Mouse (Mus musculus) forebrain, embryonic 11.5 days (tissue): ENCODE data around the gene Insig1. TPM values are rescaled to one million over a fixed set of nuclear protein-coding genes. Genes with fewer than 3 reads are reported as not detected.

Experiments used
- ATAC-seq: fragments of 200-750 bp; cut with Nextera tagmentation; replicated peaks from 2 replicates; pipeline ENCODE4 v1.8.0; 2017; ENCODE audit warnings: moderate TSS enrichment; ENCODE audit not compliant: low FRiP score
- DNase-seq: peaks from one replicate; pipeline ENCODE4 v3.0.0-alpha.2; 2017; ENCODE audit warnings: low spot score
- H3K27ac ChIP-seq: fragments of 300-500 bp; sonication (generic); 2 replicates; pipeline ENCODE4 v1.5.1; 2014; ENCODE audit warnings: low read depth, low read length
- H3K27me3 ChIP-seq: fragments of 300-500 bp; sonication (generic); 2 replicates; pipeline ENCODE4 v1.6.1; 2014; ENCODE audit warnings: mild to moderate bottlenecking, low read length, mixed read lengths; ENCODE audit not compliant: control insufficient read depth, insufficient read depth
- H3K36me3 ChIP-seq: fragments of 300-500 bp; sonication (generic); 2 replicates; pipeline ENCODE4 v1.6.1; 2014; ENCODE audit warnings: mild to moderate bottlenecking, low read length, moderate library complexity, mixed read lengths; ENCODE audit not compliant: control insufficient read depth, insufficient read depth
- H3K4me1 ChIP-seq: fragments of 300-500 bp; sonication (generic); replicated peaks from 2 replicates; pipeline ENCODE4 v1.6.1; 2014; ENCODE audit warnings: low read length, mixed read lengths; ENCODE audit not compliant: control insufficient read depth, insufficient read depth
- H3K4me2 ChIP-seq: fragments of 300-500 bp; sonication (generic); 2 replicates; pipeline ENCODE4 v1.6.1; 2014; ENCODE audit warnings: low read depth, mild to moderate bottlenecking, low read length, moderate library complexity, mixed read lengths; ENCODE audit not compliant: severe bottlenecking
- H3K4me3 ChIP-seq: fragments of 300-500 bp; sonication (generic); 2 replicates; pipeline ENCODE4 v1.5.1; 2014; ENCODE audit warnings: low read depth, low read length
- H3K9ac ChIP-seq: fragments of 300-500 bp; sonication (generic); 2 replicates; pipeline ENCODE4 v1.6.1; 2014; ENCODE audit warnings: low read length
- H3K9me3 ChIP-seq: fragments of 300-500 bp; sonication (generic); 2 replicates; pipeline ENCODE4 v1.6.1; 2016; ENCODE audit warnings: low read length, mixed read lengths; ENCODE audit not compliant: control insufficient read depth
- WGBS: fragments of 180-500 bp; shearing (Covaris S2); extraction: QIAGEN DNeasy Blood & Tissue Kit; methylation state at CpG from one replicate; pipeline ENCODE4 v1.1.7; 2014; 5-methylcytosine and 5-hydroxymethylcytosine counted together
- polyA plus RNA-seq: library from polyadenylated mRNA; unstranded; fragments of >200 nt; fragmentation: Nextera tagmentation; extraction: Ambion mirVana; gene quantifications from 2 replicates; pipeline ENCODE4 v1.2.1, GENCODE M21; 2014

Insig1 gene
- polyA plus RNA-seq, 1 experiment from 2014 or later, result 102 TPM

DNA sequence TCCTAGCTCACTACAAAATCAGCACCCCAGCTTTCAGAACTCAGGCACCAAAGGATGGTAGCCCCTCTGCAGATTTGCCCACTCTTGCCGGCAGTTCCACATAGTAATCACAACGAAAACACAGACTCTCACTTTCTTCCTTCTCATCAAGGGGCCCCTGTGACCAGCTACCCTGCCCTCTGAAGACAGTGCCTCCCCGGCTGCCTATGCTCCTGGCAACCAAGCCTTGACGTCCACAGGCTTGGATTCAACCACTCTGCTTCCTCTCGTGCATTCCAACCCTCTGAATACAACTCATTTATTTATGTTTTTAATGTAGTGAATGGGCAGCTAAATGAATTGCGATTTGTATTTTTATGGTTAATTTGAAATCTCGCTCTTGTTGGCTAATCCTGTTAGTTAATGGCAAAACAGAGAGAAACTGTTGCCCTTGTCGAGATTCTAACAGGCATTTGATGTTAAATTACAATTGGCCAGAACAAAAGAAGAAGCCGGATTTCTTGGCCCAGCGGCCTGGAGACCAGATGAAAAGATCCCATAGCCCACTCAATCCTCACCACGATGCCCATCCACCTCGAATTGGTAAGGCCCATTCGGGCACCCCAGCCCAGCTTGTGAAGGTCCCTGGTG is 46.2 kb downstream of the Insig1 start:
- H3K27me3 ChIP-seq, result peaks cover 55% of the 10 kb centered on the region
- H3K36me3 ChIP-seq, result no peaks in the 10 kb centered on the region
- H3K4me1 ChIP-seq, result 0 out of 2 replicates have a peak, but pooled peaks cover 5% of the 10 kb centered on the region
- H3K4me2 ChIP-seq, result no peak overlapping the region
- under 1% methylated on average over 13 of the region's 13 CpGs for WGBS
- H3K4me3 ChIP-seq, result no peak overlapping the region
- H3K9me3 ChIP-seq, result no peaks in the 10 kb centered on the region
- DNase-seq (peak; percentile 41), ATAC-seq (no peak)
- no peak overlapping the region for H3K9ac ChIP-seq
- H3K27ac ChIP-seq, result no peak overlapping the region

DNA sequence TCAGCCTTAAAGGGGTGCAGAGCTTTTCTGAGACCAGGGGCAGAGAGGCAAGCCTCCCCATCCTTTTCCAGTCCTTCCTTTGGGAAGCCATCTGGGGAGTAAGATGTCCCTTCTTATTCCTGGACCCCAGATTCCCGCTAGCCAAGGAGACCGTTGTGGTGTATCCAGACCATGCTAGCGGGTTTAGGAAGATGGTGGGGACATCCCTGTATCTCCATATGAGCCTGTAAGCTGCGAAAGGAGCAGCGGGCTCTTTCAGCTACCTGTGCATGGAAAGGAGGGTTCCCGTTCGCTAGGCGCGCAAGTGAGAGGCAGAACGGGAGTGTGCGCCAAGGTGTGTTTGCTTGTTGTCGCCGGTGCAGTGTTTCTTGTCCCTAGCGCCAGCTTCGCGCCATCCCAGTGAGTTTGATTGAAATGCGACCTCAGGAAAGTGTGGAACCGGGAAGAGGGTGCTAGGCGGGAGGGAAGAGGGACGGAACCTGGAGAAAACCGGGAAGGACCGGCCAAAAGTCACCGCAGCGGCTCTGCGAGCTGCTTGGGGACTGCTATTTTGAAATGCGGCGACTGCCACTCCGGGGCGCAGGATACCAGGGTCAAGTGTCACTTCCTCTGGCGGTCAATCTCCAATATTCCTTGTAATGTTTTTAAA is 46.8 kb downstream of the Insig1 start:
- H3K36me3 ChIP-seq, result no peaks in the 10 kb centered on the region
- WGBS, result under 1% methylated on average over 30 of the region's 30 CpGs
- peak; percentile 52 for DNase-seq
- H3K9ac ChIP-seq, result no peak overlapping the region
- peaks cover 61% of the 10 kb centered on the region for H3K27me3 ChIP-seq
- ATAC-seq, result no peak
- 0 out of 2 replicates have a peak, but pooled peaks cover 5% of the 10 kb centered on the region for H3K4me1 ChIP-seq
- no peak overlapping the region for H3K27ac ChIP-seq
- peak overlapping the region; percentile 9; the same call in 1 of the 2 replicates for H3K4me3 ChIP-seq
- no peaks in the 10 kb centered on the region for H3K9me3 ChIP-seq
- peak overlapping the region; percentile 19; the same call in 1 of the 2 replicates for H3K4me2 ChIP-seq

DNA sequence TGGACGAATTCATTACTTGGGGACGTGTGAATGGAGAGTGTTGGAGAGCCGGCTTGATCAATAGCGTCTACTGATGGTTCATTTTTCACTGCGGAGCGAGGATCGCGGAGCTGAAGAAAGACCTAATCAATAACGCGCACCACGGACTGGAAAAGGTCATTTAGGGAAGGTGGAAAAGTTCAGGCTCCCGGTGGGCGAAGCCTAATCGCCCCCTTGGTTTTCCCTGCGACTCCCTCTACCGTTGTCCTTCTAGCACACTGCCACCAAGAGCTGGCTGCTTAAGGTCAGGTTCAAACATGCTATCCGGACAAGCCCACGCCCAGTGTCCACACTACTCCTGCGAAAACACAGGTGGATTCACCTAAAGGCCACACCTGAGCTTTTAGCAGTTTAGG is 47.4 kb downstream of the Insig1 start:
- no peak for DNase-seq
- Histone ChIP-seq H3K9ac (no peak overlapping the region), H3K27ac (no peak overlapping the region), H3K4me1 (0 out of 2 replicates have a peak, but pooled peaks cover 5% of the 10 kb centered on the region), H3K27me3 (peaks cover 66% of the 10 kb centered on the region), H3K4me3 (peak overlapping the region; percentile 9; the same call in 1 of the 2 replicates), H3K36me3 (no peaks in the 10 kb centered on the region), H3K9me3 (no peaks in the 10 kb centered on the region), H3K4me2 (peak overlapping the region; percentile 19; the same call in 1 of the 2 replicates)
- 1% methylated on average over 19 of the region's 19 CpGs for WGBS
- no peak for ATAC-seq

DNA sequence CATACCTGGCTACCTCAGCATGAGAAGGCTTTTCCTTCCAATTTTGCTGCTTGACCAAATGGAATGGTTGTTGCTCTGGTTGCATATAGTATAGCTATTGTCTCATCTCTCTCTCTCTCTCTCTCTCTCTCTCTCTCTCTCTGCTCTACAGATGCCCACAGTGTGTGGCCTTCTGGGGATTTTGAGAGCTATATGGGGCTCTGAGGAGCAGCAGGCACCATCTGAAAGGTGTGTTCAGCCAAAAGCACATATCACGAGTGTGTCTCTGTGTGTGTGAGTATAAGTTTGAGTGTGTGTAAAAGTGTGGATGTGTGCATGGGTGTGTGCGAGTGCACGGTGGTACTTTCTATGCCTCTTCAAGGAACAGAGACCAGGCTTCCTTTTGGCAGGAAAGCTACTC is 48.4 kb downstream of the Insig1 start:
- DNase-seq (no peak), ATAC-seq (no peak)
- peaks cover 76% of the 10 kb centered on the region for H3K27me3 ChIP-seq
- no peaks in the 10 kb centered on the region for H3K36me3 ChIP-seq
- 19% methylated on average over 3 of the region's 3 CpGs for WGBS
- H3K4me3 ChIP-seq, result no peak overlapping the region
- H3K9me3 ChIP-seq, result no peaks in the 10 kb centered on the region
- H3K27ac ChIP-seq, result no peak overlapping the region
- H3K4me2 ChIP-seq, result no peak overlapping the region
- peaks cover 10% of the 10 kb centered on the region; the same call in 1 of the 2 replicates for H3K4me1 ChIP-seq
- H3K9ac ChIP-seq, result no peak overlapping the region

DNA sequence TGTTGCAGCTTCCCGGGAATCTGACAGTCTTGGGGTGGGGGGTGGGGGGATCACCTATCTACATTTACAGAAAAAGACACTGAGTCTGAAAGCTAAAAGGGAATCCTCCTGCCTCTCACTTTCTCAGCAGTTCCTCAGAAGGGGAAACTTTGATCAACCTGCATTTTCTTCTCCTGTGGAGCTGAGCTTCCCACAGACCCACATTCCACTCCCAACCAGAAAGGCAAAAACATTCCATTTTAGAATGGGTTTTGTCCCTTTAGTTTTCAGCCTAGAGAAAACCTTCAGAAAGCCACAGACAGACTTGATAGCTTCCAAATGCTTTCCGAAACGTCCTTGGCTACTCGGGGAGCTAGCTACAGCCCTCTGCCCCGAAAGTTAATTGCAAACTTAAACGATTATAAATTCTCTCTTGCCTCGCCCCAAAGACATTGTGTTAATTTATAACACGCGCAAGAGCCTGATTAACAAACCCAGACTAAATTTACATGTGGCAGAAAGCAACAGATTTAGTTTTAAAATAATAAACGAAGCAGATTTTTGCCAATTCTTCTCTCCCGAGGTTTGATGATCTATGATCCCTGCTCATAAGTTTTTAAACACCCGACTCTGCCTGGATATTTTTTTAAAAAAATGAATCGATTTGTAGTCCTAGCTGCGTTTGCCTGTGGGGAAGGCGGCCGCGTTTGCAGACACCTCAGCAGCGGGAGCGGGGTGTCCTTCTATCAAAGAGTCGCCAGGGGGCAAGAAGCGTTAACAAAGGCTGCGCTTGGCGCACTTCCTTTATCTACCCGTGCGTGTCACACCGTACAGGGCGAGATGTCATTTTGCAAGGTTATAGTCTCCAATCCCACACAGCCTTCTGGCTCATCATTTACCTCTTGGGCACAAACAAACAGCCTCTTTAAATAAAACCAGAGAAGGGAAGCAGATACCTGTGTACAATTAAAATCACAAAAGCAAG is 51.6 kb downstream of the Insig1 start:
- under 1% methylated on average over 27 of the region's 27 CpGs for WGBS
- H3K27ac ChIP-seq, result no peak overlapping the region
- peaks cover 10% of the 10 kb centered on the region; the same call in 1 of the 2 replicates for H3K4me1 ChIP-seq
- ATAC-seq (peak; percentile 63), DNase-seq (peak; percentile 75)
- no peak overlapping the region for H3K9ac ChIP-seq
- H3K9me3 ChIP-seq, result no peaks in the 10 kb centered on the region
- no peak overlapping the region for H3K4me2 ChIP-seq
- H3K4me3 ChIP-seq, result no peak overlapping the region
- H3K36me3 ChIP-seq, result no peaks in the 10 kb centered on the region
- H3K27me3 ChIP-seq, result peaks cover 90% of the 10 kb centered on the region

DNA sequence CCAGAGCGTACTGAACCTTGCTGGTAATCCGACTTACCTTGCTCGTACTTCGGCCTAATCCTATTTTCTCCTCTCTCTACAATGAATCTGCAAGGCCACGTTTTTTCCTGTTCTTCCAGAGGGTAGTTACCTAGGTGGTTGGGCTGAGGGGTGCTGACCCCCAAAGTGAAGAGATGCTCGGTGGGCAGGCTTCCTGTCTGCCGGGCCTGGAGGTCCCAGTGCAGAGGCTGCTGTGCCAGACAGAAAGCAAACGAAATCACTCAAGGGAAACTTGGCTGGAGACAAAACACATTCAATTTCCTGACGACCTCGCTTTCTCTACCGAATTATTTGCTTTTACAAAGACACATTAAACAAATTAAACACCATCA is 52.3 kb downstream of the Insig1 start:
- no peak overlapping the region for H3K27ac ChIP-seq
- no peak overlapping the region for H3K9ac ChIP-seq
- peaks cover 90% of the 10 kb centered on the region for H3K27me3 ChIP-seq
- H3K9me3 ChIP-seq, result no peaks in the 10 kb centered on the region
- under 1% methylated on average over 11 of the region's 11 CpGs for WGBS
- H3K4me2 ChIP-seq, result no peak overlapping the region
- peak; percentile 45 for DNase-seq
- 0 out of 2 replicates have a peak, but pooled peaks have one; percentile 22 for ATAC-seq
- H3K4me1 ChIP-seq, result peaks cover 5% of the 10 kb centered on the region; the same call in 1 of the 2 replicates
- no peak overlapping the region for H3K4me3 ChIP-seq
- H3K36me3 ChIP-seq, result no peaks in the 10 kb centered on the region

DNA sequence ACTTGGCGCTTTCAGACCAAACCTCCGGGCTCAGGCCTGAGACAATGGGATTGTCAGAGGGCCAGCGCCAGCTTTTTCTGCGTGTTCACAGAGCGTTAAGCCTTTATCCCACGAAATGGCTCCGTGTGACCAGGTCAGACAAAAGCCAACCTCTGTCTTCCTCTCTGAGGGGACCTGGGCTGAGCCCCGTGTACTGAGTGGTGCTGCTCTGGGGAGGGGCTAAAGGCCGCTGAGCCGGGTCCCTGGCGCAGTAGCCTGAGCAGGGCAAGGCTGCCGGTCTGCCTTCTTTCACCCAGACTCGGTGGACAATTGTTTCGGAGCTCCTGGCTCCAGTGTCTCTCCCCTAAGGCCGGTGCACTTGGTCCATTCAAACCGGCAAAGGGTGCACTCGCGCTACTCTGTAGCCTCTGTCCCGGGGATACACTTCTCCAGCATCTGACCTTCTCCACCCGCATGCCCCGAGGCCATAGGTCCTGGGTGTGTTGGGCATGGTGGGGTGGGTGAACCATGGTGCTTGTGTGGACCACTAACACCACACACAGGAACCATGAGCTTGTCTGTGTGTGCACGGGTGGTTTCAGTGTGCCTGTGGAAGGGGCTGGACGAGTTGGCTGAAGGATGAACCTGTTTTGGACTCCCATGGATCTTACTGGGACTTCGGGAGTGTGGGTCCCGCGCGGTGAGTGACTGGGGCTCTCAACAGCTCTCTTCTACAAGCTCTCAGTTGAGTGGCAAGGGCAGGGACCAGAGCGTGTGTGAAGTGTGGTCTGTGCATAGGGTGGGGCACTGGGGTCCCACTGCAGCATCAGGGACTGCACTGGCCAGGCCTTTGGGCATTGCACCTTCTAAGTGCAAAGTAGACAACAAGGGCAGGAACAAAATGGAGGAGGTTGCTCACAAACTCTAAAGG is 53.4 kb downstream of the Insig1 start:
- no peak overlapping the region for H3K27ac ChIP-seq
- no peaks in the 10 kb centered on the region for H3K9me3 ChIP-seq
- no peak overlapping the region for H3K9ac ChIP-seq

More for the DNA sequence above, 53.4 kb downstream of the Insig1 start:
- Histone ChIP-seq H3K4me2 (0 out of 2 replicates have a peak overlapping the region, but pooled peaks have one; percentile 31), H3K27me3 (peaks cover 81% of the 10 kb centered on the region), H3K4me1 (peaks cover 5% of the 10 kb centered on the region; the same call in 1 of the 2 replicates), H3K4me3 (no peak overlapping the region), H3K36me3 (no peaks in the 10 kb centered on the region)
- ATAC-seq, result peak; percentile 71
- WGBS, result 3% methylated on average over 28 of the region's 28 CpGs
- peak; percentile 61 for DNase-seq
